Mouse (Mus musculus) lung, embryonic 14.5 days (tissue): ENCODE results near the gene Orai3. TPM values are rescaled to one million over a fixed set of nuclear protein-coding genes. Genes with fewer than 3 reads are reported as not detected.

Experiments
- ATAC-seq: fragments of 200-750 bp; cut with Nextera tagmentation; 2 replicates; pipeline ENCODE4 v1.8.0; 2017; ENCODE audit warnings: mild to moderate bottlenecking, moderate TSS enrichment, moderate library complexity; ENCODE audit not compliant: insufficient read depth
- DNase-seq: peaks from one replicate; pipeline ENCODE4 v3.0.0-alpha.2; 2015
- H3K27ac ChIP-seq: fragments of 300-500 bp; sonication (generic); 2 replicates; pipeline ENCODE4 v1.5.1; 2014; ENCODE audit warnings: low read depth, mild to moderate bottlenecking, moderate library complexity
- H3K27me3 ChIP-seq: fragments of 300-500 bp; sonication (generic); 2 replicates; pipeline ENCODE4 v1.6.1; 2014; ENCODE audit warnings: low read length, control low read depth; ENCODE audit not compliant: insufficient read depth
- H3K36me3 ChIP-seq: fragments of 300-500 bp; sonication (generic); 2 replicates; pipeline ENCODE4 v1.6.1; 2014; ENCODE audit warnings: control low read depth; ENCODE audit not compliant: insufficient read depth
- H3K4me1 ChIP-seq: fragments of 300-500 bp; sonication (generic); 2 replicates; pipeline ENCODE4 v1.6.1; 2014; ENCODE audit warnings: antibody characterized with exemption, control low read depth; ENCODE audit not compliant: insufficient read depth
- H3K4me2 ChIP-seq: fragments of 300-500 bp; sonication (generic); 2 replicates; pipeline ENCODE4 v1.6.1; 2014; ENCODE audit warnings: mild to moderate bottlenecking
- H3K4me3 ChIP-seq: fragments of 300-500 bp; sonication (generic); 2 replicates; pipeline ENCODE4 v1.5.1; 2014; ENCODE audit warnings: low read depth, low read length
- H3K9ac ChIP-seq: fragments of 300-500 bp; sonication (generic); 2 replicates; pipeline ENCODE4 v1.6.1; 2014
- H3K9me3 ChIP-seq: fragments of 300-500 bp; sonication (generic); 2 replicates; pipeline ENCODE4 v1.6.1; 2016; ENCODE audit warnings: low read depth, low read length, control low read depth
- CTCF ChIP-seq: IDR thresholded peaks from 2 replicates; pipeline ENCODE4 v1.5.1; 2016; ENCODE audit warnings: antibody characterized with exemption, low read depth
- WGBS: fragments of 180-500 bp; shearing (Covaris S2); extraction: QIAGEN DNeasy Blood & Tissue Kit; methylation state at CpG from one replicate; pipeline ENCODE4 v1.1.7; 2014; 5-methylcytosine and 5-hydroxymethylcytosine counted together
- polyA plus RNA-seq: library from polyadenylated mRNA; unstranded; fragments of >200 nt; fragmentation: Nextera tagmentation; extraction: Ambion mirVana; gene quantifications from 2 replicates; pipeline ENCODE4 v1.2.1, GENCODE M21; 2014

Orai3 gene
- polyA plus RNA-seq, 1 experiment from 2014 or later = 21.8 TPM

- H3K4me1 ChIP-seq = peaks cover 8% of the 10 kb centered on the region; the same call in 1 of the 2 replicates
- under 1% methylated on average over 19 of the region's 19 CpGs for WGBS
Measured at GRCm38 (mm10) chr7:127745251-127745651, 24.4 kb upstream of the Orai3 start.

GRCm38 (mm10) chr7:127745652-127746493 is 23.7 kb upstream of the Orai3 start:
- Histone ChIP-seq H3K27ac (peak overlapping the region; percentile 86), H3K9me3 (no peaks in the 10 kb centered on the region), H3K4me3 (peak overlapping the region; percentile 67), H3K4me1 (peaks cover 8% of the 10 kb centered on the region; the same call in 1 of the 2 replicates), H3K27me3 (no peaks in the 10 kb centered on the region), H3K9ac (peak overlapping the region; percentile 80), H3K36me3 (peaks cover 32% of the 10 kb centered on the region), H3K4me2 (peak overlapping the region; percentile 86)
- ATAC-seq = peak; percentile 86
- DNase-seq = peak; percentile 98
- WGBS = under 1% methylated on average over 39 of the region's 39 CpGs
- TF ChIP-seq CTCF = no peak

More at GRCm38 (mm10) chr7:127745251-127745651, 24.4 kb upstream of the Orai3 start:
- TF ChIP-seq CTCF = no peak
- Histone ChIP-seq H3K27me3 (no peaks in the 10 kb centered on the region), H3K4me3 (peak overlapping the region; percentile 67), H3K9me3 (no peaks in the 10 kb centered on the region), H3K36me3 (peaks cover 26% of the 10 kb centered on the region), H3K4me2 (peak overlapping the region; percentile 86), H3K9ac (peak overlapping the region; percentile 61), H3K27ac (peak overlapping the region; percentile 86)
- ATAC-seq (peak; percentile 85), DNase-seq (peak; percentile 97)

DNA sequence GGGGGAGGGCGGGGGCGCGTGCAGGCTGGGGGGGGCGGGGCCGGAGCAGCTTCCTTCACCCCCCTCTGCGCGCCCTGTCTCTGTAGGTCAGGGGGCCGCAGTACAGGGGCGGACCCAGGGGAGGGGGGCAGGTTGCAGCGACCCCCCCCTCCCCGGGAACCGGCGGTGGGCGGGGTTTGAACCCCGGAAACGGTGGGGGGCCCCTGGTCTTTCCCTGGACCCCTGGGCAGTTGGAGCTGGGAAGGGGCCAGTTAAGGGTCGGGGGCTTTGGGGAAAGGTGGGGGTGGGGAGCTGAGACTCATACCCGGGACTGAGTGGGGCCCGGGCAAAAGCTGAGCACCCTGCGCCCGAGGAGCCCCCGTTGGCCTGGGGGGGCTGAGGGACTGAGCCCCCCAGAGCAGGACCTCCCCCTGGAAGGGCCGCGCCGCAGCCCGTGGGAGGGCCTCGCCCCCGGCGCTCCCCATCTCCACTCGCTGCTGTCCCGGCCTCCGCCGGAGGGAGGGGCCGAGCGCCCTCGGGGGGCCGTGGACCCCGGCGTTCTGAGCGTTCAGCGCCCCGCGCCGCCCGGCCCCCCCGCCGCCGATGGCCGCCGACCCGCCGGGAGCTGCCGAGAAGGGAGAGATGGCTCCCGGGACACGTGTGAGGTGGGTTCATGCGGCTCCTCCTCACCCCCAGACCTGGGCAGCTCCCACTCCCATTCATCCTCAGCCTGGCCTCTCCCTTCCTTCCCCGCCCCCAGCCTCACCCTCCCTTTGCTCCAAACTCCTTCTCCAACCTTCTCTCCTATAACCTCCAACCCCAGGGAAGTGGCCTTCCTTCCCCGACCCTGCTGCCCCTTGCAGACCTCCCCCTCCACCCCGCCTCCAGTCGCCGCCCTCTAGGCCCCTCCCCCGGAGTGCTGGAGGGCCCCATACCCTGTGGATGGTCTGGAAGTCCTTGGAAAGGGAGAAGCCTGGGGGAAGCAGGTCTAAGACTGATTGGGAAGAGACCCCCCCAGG is 22.8 kb upstream of the Orai3 start:
- peak; percentile 5 for ATAC-seq
- Histone ChIP-seq H3K36me3 (peaks cover 41% of the 10 kb centered on the region), H3K27ac (peak overlapping the region; percentile 86), H3K4me1 (peaks cover 8% of the 10 kb centered on the region; the same call in 1 of the 2 replicates), H3K9me3 (no peaks in the 10 kb centered on the region), H3K27me3 (no peaks in the 10 kb centered on the region), H3K4me3 (peak overlapping the region; percentile 67), H3K4me2 (peak overlapping the region; percentile 86), H3K9ac (peak overlapping the region; percentile 80)
- under 1% methylated on average over 49 of the region's 62 CpGs for WGBS
- DNase-seq = peak; percentile 60
- no peak for TF ChIP-seq CTCF

GRCm38 (mm10) chr7:127747559-127748234 is 21.9 kb upstream of the Orai3 start:
- TF ChIP-seq CTCF = no peak
- peak overlapping the region; percentile 80 for H3K9ac ChIP-seq
- H3K9me3 ChIP-seq = no peaks in the 10 kb centered on the region
- peaks cover 8% of the 10 kb centered on the region; the same call in 1 of the 2 replicates for H3K4me1 ChIP-seq
- peaks cover 50% of the 10 kb centered on the region for H3K36me3 ChIP-seq
- H3K27ac ChIP-seq = peak overlapping the region; percentile 86; the same call in 1 of the 2 replicates
- no peaks in the 10 kb centered on the region for H3K27me3 ChIP-seq
- DNase-seq (no peak), ATAC-seq (no peak)
- peak overlapping the region; percentile 86 for H3K4me2 ChIP-seq
- peak overlapping the region; percentile 67 for H3K4me3 ChIP-seq
- 28% methylated on average over 6 of the region's 6 CpGs for WGBS

DNA sequence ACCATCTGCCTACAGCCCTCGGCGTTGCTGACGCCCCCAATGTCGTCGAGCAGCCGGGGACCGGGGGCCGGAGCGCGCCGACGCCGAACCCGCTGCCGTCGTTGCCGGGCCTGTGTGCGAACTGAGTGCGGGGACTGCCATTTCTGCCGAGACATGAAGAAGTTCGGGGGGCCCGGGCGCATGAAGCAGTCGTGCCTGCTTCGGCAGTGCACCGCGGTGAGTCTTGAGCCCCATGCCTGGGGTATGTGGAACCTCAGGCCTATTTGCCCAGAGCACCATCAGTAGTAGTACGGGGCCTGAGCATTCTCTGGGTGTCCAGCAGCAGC is 21.4 kb upstream of the Orai3 start:
- ATAC-seq = no peak
- H3K9ac ChIP-seq = 0 out of 2 replicates have a peak overlapping the region, but pooled peaks have one; percentile 80

More for the DNA sequence above, 21.4 kb upstream of the Orai3 start:
- Histone ChIP-seq H3K27ac (no peak overlapping the region), H3K4me3 (no peak overlapping the region), H3K36me3 (peaks cover 55% of the 10 kb centered on the region), H3K9me3 (no peaks in the 10 kb centered on the region), H3K4me2 (peak overlapping the region; percentile 86), H3K4me1 (peaks cover 8% of the 10 kb centered on the region; the same call in 1 of the 2 replicates), H3K27me3 (no peaks in the 10 kb centered on the region)
- DNase-seq = no peak
- WGBS = 89% methylated on average over 28 of the region's 28 CpGs
- no peak for TF ChIP-seq CTCF
